Mouse (Mus musculus) hindbrain, embryonic 10.5 days (tissue): ENCODE results near the gene Purb. TPM values are rescaled to one million over a fixed set of nuclear protein-coding genes. Genes with fewer than 3 reads are reported as not detected.
"Not testable (repeated sequence)": the region's sequence is repeated elsewhere in the genome, so short reads cannot be mapped to it uniquely, and the experiment has no call there.

Experiments
- DNase-seq: peaks from one replicate; pipeline ENCODE4 v3.0.0-alpha.2; 2017; ENCODE audit warnings: low spot score
- H3K27ac ChIP-seq: fragments of 300-500 bp; sonication (generic); 2 replicates; pipeline ENCODE4 v1.5.1; 2016; ENCODE audit warnings: mild to moderate bottlenecking, moderate library complexity
- H3K27me3 ChIP-seq: fragments of 300-500 bp; sonication (generic); 2 replicates; pipeline ENCODE4 v1.6.1; 2016; ENCODE audit warnings: mild to moderate bottlenecking; ENCODE audit not compliant: poor library complexity, insufficient read depth, severe bottlenecking
- H3K36me3 ChIP-seq: fragments of 300-500 bp; sonication (generic); 2 replicates; pipeline ENCODE4 v1.6.1; 2016; ENCODE audit warnings: mild to moderate bottlenecking, moderate library complexity
- H3K4me1 ChIP-seq: fragments of 300-500 bp; sonication (generic); replicated peaks from 2 replicates; pipeline ENCODE4 v1.6.1; 2016; ENCODE audit warnings: mild to moderate bottlenecking
- H3K4me3 ChIP-seq: fragments of 300-500 bp; sonication (generic); 2 replicates; pipeline ENCODE4 v1.5.1; 2016; ENCODE audit warnings: mild to moderate bottlenecking, moderate library complexity
- H3K9me3 ChIP-seq: fragments of 300-500 bp; sonication (generic); 2 replicates; pipeline ENCODE4 v1.6.1; 2016; ENCODE audit warnings: mild to moderate bottlenecking, moderate library complexity
- WGBS: fragments of 180-500 bp; shearing (Covaris S2); methylation state at CpG from one replicate; pipeline ENCODE4 v1.1.7; 2016; 5-methylcytosine and 5-hydroxymethylcytosine counted together
- polyA plus RNA-seq: library from polyadenylated mRNA; unstranded; fragments of >200 nt; fragmentation: Nextera tagmentation; extraction: Ambion mirVana; gene quantifications from 2 replicates; pipeline ENCODE4 v1.2.1, GENCODE M21; 2016

The Purb gene
- polyA plus RNA-seq, 1 experiment from 2014 or later, result 9.6 TPM

- H3K4me1 ChIP-seq, H3K36me3 ChIP-seq, H3K9me3 ChIP-seq, DNase-seq, H3K4me3 ChIP-seq, H3K27me3 ChIP-seq, H3K27ac ChIP-seq: not testable (repeated sequence)
- WGBS, result 93% methylated on average over 5 of the region's 5 CpGs
These were observed 27.6 kb downstream of the Purb start for GRCm38 (mm10) chr11:6448155-6448554.

GRCm38 (mm10) chr11:6447493-6447892 lies 28.2 kb downstream of the Purb start:
- no peak for DNase-seq
- H3K27me3 ChIP-seq, result no peaks in the 10 kb centered on the region
- no peak overlapping the region for H3K4me3 ChIP-seq
- no peak overlapping the region for H3K27ac ChIP-seq
- WGBS, result 91% methylated on average over 4 of the region's 4 CpGs
- no peaks in the 10 kb centered on the region for H3K36me3 ChIP-seq
- no peaks in the 10 kb centered on the region for H3K9me3 ChIP-seq
- H3K4me1 ChIP-seq, result peaks cover 9% of the 10 kb centered on the region

- no peak for DNase-seq
- WGBS, result 91% methylated on average over 7 of the region's 7 CpGs
- peaks cover 10% of the 10 kb centered on the region for H3K4me1 ChIP-seq
- no peak overlapping the region for H3K4me3 ChIP-seq
- H3K36me3 ChIP-seq, result peaks cover 11% of the 10 kb centered on the region
- no peaks in the 10 kb centered on the region for H3K27me3 ChIP-seq
- H3K27ac ChIP-seq, result no peak overlapping the region
- no peaks in the 10 kb centered on the region for H3K9me3 ChIP-seq
These were observed 29.8 kb downstream of the Purb start for GRCm38 (mm10) chr11:6445951-6446350.

- Histone ChIP-seq H3K9me3 (no peaks in the 10 kb centered on the region), H3K27ac (peak overlapping the region; percentile 99), H3K36me3 (peaks cover 15% of the 10 kb centered on the region), H3K4me1 (peaks cover 10% of the 10 kb centered on the region), H3K27me3 (no peaks in the 10 kb centered on the region), H3K4me3 (no peak overlapping the region)
- 81% methylated on average over 4 of the region's 4 CpGs for WGBS
- DNase-seq, result no peak
These were observed 30.3 kb downstream of the Purb start for GRCm38 (mm10) chr11:6445441-6445840.

DNA sequence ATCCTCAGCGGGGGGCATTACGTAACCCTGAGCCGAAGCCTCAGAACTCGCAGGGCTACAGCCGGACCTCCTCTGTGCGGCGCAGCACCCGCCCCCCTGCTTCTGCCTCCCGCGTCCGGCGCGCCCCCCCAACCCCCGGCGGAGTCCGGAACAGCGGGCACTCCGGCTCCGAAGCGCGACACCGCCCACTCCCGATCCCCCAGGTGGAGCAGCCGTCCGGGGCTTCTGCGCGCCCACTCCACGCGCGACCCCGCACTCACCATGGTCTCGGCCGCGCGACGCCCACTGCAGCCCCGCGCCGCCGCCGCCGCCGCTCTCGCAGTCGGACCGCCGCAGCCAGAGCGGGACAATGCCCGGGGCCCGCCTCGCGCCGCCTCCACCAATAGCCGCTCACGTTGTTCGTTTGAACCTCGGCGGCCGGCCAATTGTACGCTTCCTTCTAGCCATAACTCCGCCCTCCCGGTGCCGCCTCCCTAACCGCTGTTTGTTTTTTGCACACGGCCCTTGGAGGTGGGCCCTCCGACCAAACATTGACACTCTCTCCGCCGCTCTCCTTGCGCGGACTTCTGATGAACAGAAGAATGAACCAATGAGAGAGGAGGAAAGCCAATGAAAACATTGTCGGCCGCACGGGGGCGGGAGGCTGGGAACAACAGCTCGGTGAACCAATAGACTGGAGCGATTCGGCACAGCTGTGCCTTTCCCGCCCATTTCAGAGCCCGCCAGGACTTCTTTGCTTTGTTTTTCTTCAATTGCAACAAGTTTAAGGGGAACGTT lies 31.5 kb downstream of the Purb start, which contains the start of gene H2afv:
Gene H2afv, minus strand, starts transcription at position 367 of the 777 bp plus-strand sequence.
- H3K27me3 ChIP-seq, result no peaks in the 10 kb centered on the region
- WGBS, result under 1% methylated on average over 80 of the region's 80 CpGs

GRCm38 (mm10) chr11:6443727-6444076 lies 32.0 kb downstream of the Purb start:
- no peaks in the 10 kb centered on the region for H3K9me3 ChIP-seq
- peak overlapping the region; percentile 99 for H3K27ac ChIP-seq
- no peaks in the 10 kb centered on the region for H3K27me3 ChIP-seq
- H3K36me3 ChIP-seq, result peaks cover 30% of the 10 kb centered on the region
- H3K4me1 ChIP-seq, result peaks cover 10% of the 10 kb centered on the region
- under 1% methylated on average over 10 of the region's 10 CpGs for WGBS
- peak overlapping the region; percentile 85 for H3K4me3 ChIP-seq
- DNase-seq, result no peak

More for the DNA sequence above, 31.5 kb downstream of the Purb start, which contains the start of gene H2afv:
- Histone ChIP-seq H3K4me3 (peak within 1 kb of the TSS; percentile 85), H3K4me1 (peaks cover 10% of the 10 kb centered on the region), H3K27ac (peak within 1 kb of the TSS; percentile 99), H3K36me3 (peaks cover 24% of the 10 kb centered on the region), H3K9me3 (no peaks in the 10 kb centered on the region)
- DNase-seq, result peak; percentile 99

- 69% methylated on average over 4 of the region's 4 CpGs for WGBS
- peak overlapping the region; percentile 85 for H3K4me3 ChIP-seq
- H3K4me1 ChIP-seq, result peaks cover 10% of the 10 kb centered on the region
- peaks cover 36% of the 10 kb centered on the region for H3K36me3 ChIP-seq
- no peaks in the 10 kb centered on the region for H3K27me3 ChIP-seq
- no peak for DNase-seq
- no peaks in the 10 kb centered on the region for H3K9me3 ChIP-seq
- peak overlapping the region; percentile 99 for H3K27ac ChIP-seq
These were observed 32.6 kb downstream of the Purb start for GRCm38 (mm10) chr11:6443102-6443501.

DNA sequence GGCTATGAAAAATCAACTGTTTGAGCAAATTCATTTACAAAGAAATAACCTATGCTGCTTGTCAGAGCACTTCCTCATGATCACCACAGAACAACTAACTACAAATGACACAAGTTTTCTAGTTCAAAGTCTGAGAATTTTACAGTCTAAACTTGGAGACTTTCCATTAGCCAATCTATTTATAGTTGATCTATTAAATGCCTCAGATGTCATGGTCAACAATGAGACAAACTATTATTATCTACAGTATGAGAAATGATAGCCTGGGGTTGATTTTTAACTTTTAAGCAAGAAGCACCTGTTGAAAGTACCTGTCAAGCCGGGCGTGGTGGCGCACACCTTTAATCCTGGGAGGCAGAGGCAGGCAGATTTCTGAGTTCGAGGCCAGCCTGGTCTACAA lies 33.2 kb downstream of the Purb start:
- peaks cover 10% of the 10 kb centered on the region for H3K4me1 ChIP-seq
- DNase-seq, result no peak
- no peaks in the 10 kb centered on the region for H3K9me3 ChIP-seq
- H3K27ac ChIP-seq, result no peak overlapping the region
- H3K36me3 ChIP-seq, result peaks cover 41% of the 10 kb centered on the region
- WGBS, result 96% methylated on average over 4 of the region's 4 CpGs
- H3K4me3 ChIP-seq, result no peak overlapping the region
- no peaks in the 10 kb centered on the region for H3K27me3 ChIP-seq

GRCm38 (mm10) chr11:6440171-6440570 lies 35.5 kb downstream of the Purb start:
- Histone ChIP-seq H3K27me3 (no peaks in the 10 kb centered on the region), H3K4me3 (no peak overlapping the region), H3K27ac (no peak overlapping the region), H3K36me3 (peaks cover 65% of the 10 kb centered on the region), H3K4me1 (peaks cover 10% of the 10 kb centered on the region), H3K9me3 (no peaks in the 10 kb centered on the region)
- DNase-seq, result no peak
- WGBS, result 94% methylated on average over 4 of the region's 4 CpGs

DNA sequence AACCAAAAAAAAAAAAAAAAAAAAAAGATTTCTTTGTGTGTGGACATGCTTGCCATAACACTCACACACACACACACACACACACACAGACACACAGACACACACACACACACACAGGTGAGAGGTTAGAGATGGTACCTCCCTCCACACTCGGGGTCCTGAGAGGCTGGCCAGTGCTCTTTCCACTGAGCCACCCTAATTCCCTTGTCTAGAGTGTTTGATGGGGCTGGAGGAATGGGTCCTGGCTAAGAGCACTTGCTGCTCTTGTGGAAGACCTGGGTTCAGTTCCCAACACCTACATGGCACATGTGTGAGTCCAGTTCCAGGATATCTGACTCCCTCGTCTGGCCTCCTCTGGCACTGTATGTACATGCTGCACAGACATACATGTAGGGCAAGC lies 38.0 kb downstream of the Purb start:
- no peak for DNase-seq
- H3K36me3 ChIP-seq, result peaks cover 90% of the 10 kb centered on the region

GRCm38 (mm10) chr11:6436442-6436841 lies 39.3 kb downstream of the Purb start:
- DNase-seq, result peak; percentile 42
- H3K4me3 ChIP-seq, result no peak overlapping the region
- no peaks in the 10 kb centered on the region for H3K9me3 ChIP-seq
- WGBS, result 68% methylated on average over 8 of the region's 8 CpGs
- no peaks in the 10 kb centered on the region for H3K27me3 ChIP-seq
- peaks cover 96% of the 10 kb centered on the region for H3K36me3 ChIP-seq
- no peaks in the 10 kb centered on the region for H3K4me1 ChIP-seq
- no peak overlapping the region for H3K27ac ChIP-seq

More for the DNA sequence above, 38.0 kb downstream of the Purb start:
- WGBS, result 93% methylated on average over 2 of the region's 2 CpGs
- Histone ChIP-seq H3K9me3 (no peaks in the 10 kb centered on the region), H3K4me1 (peaks cover 3% of the 10 kb centered on the region; the same call in 1 of the 2 replicates), H3K4me3 (no peak overlapping the region), H3K27me3 (no peaks in the 10 kb centered on the region), H3K27ac (no peak overlapping the region)

DNA sequence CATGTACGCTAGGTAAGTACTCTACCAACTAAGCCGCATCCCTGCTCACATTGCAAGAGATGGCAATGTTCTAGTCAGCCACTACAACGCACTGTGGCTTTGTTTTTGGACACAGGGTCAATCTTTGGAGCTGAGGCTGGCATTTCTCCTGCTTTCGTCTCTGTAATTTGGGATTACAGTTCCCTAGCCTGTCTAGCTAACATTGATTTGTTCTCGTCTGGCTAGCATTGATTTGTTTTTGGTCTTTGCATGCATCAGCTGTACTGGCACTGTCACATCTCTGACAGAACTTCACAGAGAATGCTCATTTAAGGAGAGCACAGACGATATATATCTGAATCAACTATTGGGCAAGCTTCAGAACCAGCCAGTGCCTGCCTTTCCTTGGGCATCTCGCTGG lies 45.5 kb downstream of the Purb start:
- Histone ChIP-seq H3K27me3 (no peaks in the 10 kb centered on the region), H3K27ac (no peak overlapping the region), H3K36me3 (peaks cover 98% of the 10 kb centered on the region), H3K4me1 (no peaks in the 10 kb centered on the region), H3K4me3 (no peak overlapping the region), H3K9me3 (no peaks in the 10 kb centered on the region)
- DNase-seq, result no peak
- WGBS, result 93% methylated on average over 7 of the region's 7 CpGs

- no peaks in the 10 kb centered on the region for H3K27me3 ChIP-seq
- H3K27ac ChIP-seq, result no peak overlapping the region
- peaks cover 88% of the 10 kb centered on the region for H3K36me3 ChIP-seq
- DNase-seq, result no peak
- peaks cover 17% of the 10 kb centered on the region for H3K4me1 ChIP-seq
- WGBS, result 76% methylated on average over 2 of the region's 2 CpGs
- H3K9me3 ChIP-seq, result no peaks in the 10 kb centered on the region
- no peak overlapping the region for H3K4me3 ChIP-seq
These were observed 54.9 kb downstream of the Purb start for GRCm38 (mm10) chr11:6420722-6421350.
